Mouse (Mus musculus) heart, adult 2 months (tissue): ENCODE results near the gene Prkag3.

Source experiments
- EP300 ChIP-seq: fragments of 200-500 bp; IDR thresholded peaks from 2 replicates; pipeline ENCODE4 v1.6.1; 2011; ENCODE audit warnings: low read depth, low read length, control low read depth; ENCODE audit not compliant: insufficient read depth
- POLR2A ChIP-seq: fragments of 200-500 bp; IDR thresholded peaks from 2 replicates; pipeline ENCODE4 v1.6.1; 2011; ENCODE audit warnings: mild to moderate bottlenecking, low read depth, low read length, control low read depth; ENCODE audit not compliant: insufficient read depth

GRCm38 (mm10) chr1:74712461-74713098, 36.4 kb downstream of the Prkag3 start:
- TF ChIP-seq POLR2A (no peak), EP300 (no peak)
